Mouse (Mus musculus) spleen, adult 2 months (tissue): ENCODE measurements around the gene Spout1.

Experiments used
- CTCF ChIP-seq: fragments of 200-500 bp; IDR thresholded peaks from 2 replicates; pipeline ENCODE4 v1.5.1; 2011; ENCODE audit warnings: mild to moderate bottlenecking, inconsistent platforms; ENCODE audit not compliant: insufficient read depth, insufficient read length, insufficient replicate concordance; ENCODE audit errors: extremely low read depth
- POLR2A ChIP-seq: fragments of 200-500 bp; IDR thresholded peaks from 2 replicates; pipeline ENCODE4 v1.6.1; 2011; ENCODE audit warnings: low read depth, low read length, inconsistent platforms

DNA sequence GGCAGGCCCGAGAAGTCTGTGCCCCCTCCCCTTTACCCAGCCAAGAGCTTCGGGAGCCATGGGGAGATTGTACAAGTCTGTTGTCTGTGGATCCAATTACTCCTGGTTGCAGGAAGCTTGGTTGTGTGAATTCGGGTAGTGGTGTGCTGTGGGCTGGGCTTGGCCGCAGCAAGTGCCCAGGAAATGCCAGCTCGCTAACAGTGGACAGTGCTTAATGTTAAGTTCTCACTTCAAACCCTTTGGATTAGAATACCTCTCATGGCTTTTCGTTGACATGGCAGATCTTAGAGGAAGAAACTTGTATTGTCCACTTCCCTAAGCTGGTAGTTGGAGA is 43.9 kb downstream of the Spout1 start:
- no peak for TF ChIP-seq POLR2A
- no peak for TF ChIP-seq CTCF
